Mouse (Mus musculus) brain, embryonic 14.5 days (tissue): Measurements from ENCODE around the gene Dhh.

Experiments
- CTCF ChIP-seq: fragments of 200-500 bp; IDR thresholded peaks from 2 replicates; pipeline ENCODE4 v1.5.1; 2012; ENCODE audit warnings: inconsistent platforms, mild to moderate bottlenecking, moderate library complexity, borderline replicate concordance; ENCODE audit not compliant: insufficient read depth, insufficient read length; ENCODE audit errors: extremely low read depth
- POLR2A ChIP-seq: fragments of 200-500 bp; IDR thresholded peaks from 2 replicates; pipeline ENCODE4 v1.6.1; 2012; ENCODE audit warnings: mild to moderate bottlenecking, inconsistent platforms, borderline replicate concordance; ENCODE audit not compliant: poor library complexity, insufficient read depth, insufficient read length, severe bottlenecking; ENCODE audit errors: extremely low read depth

DNA sequence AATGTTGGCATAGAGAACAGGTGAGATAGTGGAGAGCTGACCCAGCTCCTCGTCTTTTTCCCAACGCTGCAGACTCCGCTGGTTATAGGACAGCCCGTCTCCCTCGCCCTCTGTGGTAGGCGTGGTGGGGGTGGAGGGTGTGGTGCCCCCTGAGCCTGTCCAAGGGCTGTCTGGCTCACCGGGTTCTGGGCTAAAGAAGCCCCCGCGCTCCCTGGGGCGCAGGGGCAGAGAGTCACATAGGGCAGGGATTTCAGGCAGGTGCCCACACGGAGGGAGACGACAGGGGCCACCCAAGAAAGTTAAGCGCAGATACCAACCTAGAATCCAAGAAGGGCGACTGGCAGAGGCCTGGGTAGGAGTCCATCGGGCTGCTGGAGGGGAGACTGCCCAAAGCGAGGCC lies 44.1 kb downstream of the Dhh start:
- TF ChIP-seq CTCF (no peak), POLR2A (no peak)
